Mouse (Mus musculus): Measurements from ENCODE around the gene Tor3a. TPM values are rescaled to one million over a fixed set of nuclear protein-coding genes. Genes with fewer than 3 reads are reported as not detected.

The Tor3a gene
- polyA plus RNA-seq (2012; ENCODE audit: low replicate concordance): 35.5 and 87.3 TPM in 2 replicates

DNA sequence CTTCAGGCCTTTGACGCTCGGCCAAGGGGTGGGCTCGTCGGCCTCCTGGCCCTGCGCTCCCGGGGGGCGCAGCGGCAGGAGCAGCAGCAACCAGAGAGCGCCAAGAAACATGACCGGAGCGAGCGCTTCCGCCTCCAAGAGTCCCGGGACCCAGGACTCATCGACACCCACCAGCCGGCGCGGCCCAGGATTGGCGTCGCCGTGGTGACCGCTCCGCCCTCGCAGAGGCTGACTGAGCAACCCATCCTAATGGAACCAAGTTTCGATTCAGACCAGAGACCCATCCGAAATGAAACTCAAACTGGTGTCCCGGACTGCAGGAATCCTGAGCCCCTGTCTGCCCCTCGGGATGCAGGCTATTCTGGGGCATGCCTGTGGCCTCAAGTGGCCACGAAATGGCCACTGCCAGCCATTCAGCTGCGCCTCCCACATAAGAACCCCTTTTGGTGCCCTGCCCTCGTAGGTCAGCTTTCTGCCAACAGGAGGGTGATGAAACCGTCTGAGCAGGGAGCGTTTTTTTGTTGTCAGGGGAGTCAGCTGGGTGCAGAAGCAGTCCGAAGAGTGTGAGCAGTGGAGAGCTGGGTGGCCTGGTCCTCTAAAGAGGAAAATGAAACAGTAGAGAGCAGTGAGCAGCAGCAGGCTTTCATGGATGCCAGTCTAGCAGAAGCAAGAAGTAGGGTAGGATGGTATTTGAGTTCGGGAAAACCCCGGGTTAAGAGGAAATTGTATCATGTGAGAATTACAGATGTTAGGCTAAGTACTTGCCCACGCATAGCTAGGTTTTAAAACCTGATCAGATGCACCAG is at the start of gene Tor3a:
Gene Tor3a, minus strand, starts transcription at position 162 of the 806 bp plus-strand sequence.

GRCm38 (mm10) chr1:156718950-156719805 is 45.0 kb upstream of the Tor3a start, which contains the start of gene Fam20b:
TSS of gene Fam20b (minus strand) at chr1:156719086.

Other genes starting within 250 kb of the Tor3a start
- 87.8 and 88.9 TPM in 2 replicates for gene Soat1, start 200.0 kb downstream of the Tor3a start, polyA plus RNA-seq (2012; ENCODE audit: low replicate concordance)
- gene Gm10031, start 150.3 kb downstream of the Tor3a start, polyA plus RNA-seq (2012; ENCODE audit: low replicate concordance): 0.14 and 1.1 TPM in 2 replicates
- gene Abl2, start 115.6 kb downstream of the Tor3a start, polyA plus RNA-seq (2012; ENCODE audit: low replicate concordance): 18.2 and 29.2 TPM in 2 replicates
- gene Fam20b, start 44.7 kb upstream of the Tor3a start, polyA plus RNA-seq (2012; ENCODE audit: low replicate concordance): 5.3 and 6.1 TPM in 2 replicates
- not detected in 2 replicates for gene Angptl1, start 164.2 kb upstream of the Tor3a start, polyA plus RNA-seq (2012; ENCODE audit: low replicate concordance)